Comparison of ENCODE assay signal across 16 mouse cellular contexts in genomic region chr6:72488850-72489249, GRCm38 (mm10). TPM values are rescaled to one million over a fixed set of nuclear protein-coding genes. Genes with fewer than 3 reads are reported as not detected.
DNase-seq lines count a peak whose midpoint lies in the region; ATAC-seq and TF ChIP-seq lines count a peak whose summit lies in the region.
"Had no signal": no experiment of that assay in that cellular context is flagged by ENCODE, and none has a peak within 500 bp of the region (broad histone marks: within the 10 kb centered on the region; RNA-seq: fewer than 3 reads in every experiment).

No protein-coding gene starts in this region.

- WGBS in heart, postnatal 0 days, result 27% methylated on average over 3 of the region's 3 CpGs

- no peak overlapping the region for H3ac ChIP-seq in myocyte (ENCODE audit: control insufficient read depth, insufficient read length)

- H3K79me2 ChIP-seq in myocyte (ENCODE audit: control insufficient read depth, insufficient read depth), result no peaks in the 10 kb centered on the region

- H3K4me2 ChIP-seq in heart, postnatal 0 days (ENCODE audit: low read depth, low read length), result no peak overlapping the region
- peak overlapping the region; percentile 35 for H3K4me2 ChIP-seq in myocyte (ENCODE audit: low read depth)
- H3K4me2 ChIP-seq: limb, embryonic 13.5 days had no signal

- TF ChIP-seq EP300 in heart, postnatal 0 days (IDR thresholded peaks at IDR 0.05; ENCODE audit: low read depth), result no peak

- TF ChIP-seq CTCF in gastrocnemius, adult 2 months (IDR thresholded peaks at IDR 0.05), result no peak
- no peak for TF ChIP-seq CTCF in heart, postnatal 0 days (IDR thresholded peaks at IDR 0.05; ENCODE audit: low read depth)

- H3K9me3 ChIP-seq in heart, postnatal 0 days (replicated peaks; ENCODE audit: control insufficient read depth, low read length), result no peaks in the 10 kb centered on the region
- H3K9me3 ChIP-seq: limb, embryonic 13.5 days had no signal

- DNase-seq in gastrocnemius, adult 2 months, result no peak
- no peak for DNase-seq in gastrocnemius, postnatal 4 days (ENCODE audit: low spot score in 2 of 2)
- peak; percentile 70 for DNase-seq in lung, postnatal 36 days
- DNase-seq in lung, postnatal 4 days, result no peak
- DNase-seq in heart, postnatal 0 days (ENCODE audit: low spot score), result peak; percentile 48
- DNase-seq in spleen, postnatal 10 days (ENCODE audit: low spot score in 2 of 2), result no peak
- no peak for DNase-seq in urinary bladder, postnatal 4 days (ENCODE audit: low spot score in 2 of 2)
- DNase-seq: cerebellum, adult 2 months; embryo, embryonic 11 days; thymus, adult 2 months had no signal

- no peak overlapping the region for H3K9ac ChIP-seq in heart, postnatal 0 days (replicated peaks; ENCODE audit: low read depth, low read length)
- H3K9ac ChIP-seq: limb, embryonic 13.5 days had no signal

- no peaks in the 10 kb centered on the region for H3K36me3 ChIP-seq in heart, postnatal 0 days (replicated peaks; ENCODE audit: control insufficient read depth, insufficient read depth, low read length)
- H3K36me3 ChIP-seq in myocyte (ENCODE audit: control insufficient read depth, insufficient read depth), result no peaks in the 10 kb centered on the region
- H3K36me3 ChIP-seq: limb, embryonic 13.5 days had no signal

- intact Hi-C loops in gastrocnemius, adult 2 months (cut with DNase I), result no loop called here

- no peak for TF ChIP-seq POLR2A in myocyte (IDR thresholded peaks at IDR 0.05; ENCODE audit: insufficient read length, low read depth)

- peak; percentile 61; the same call in 1 of the 2 replicates for ATAC-seq in heart, postnatal 0 days (ENCODE audit: insufficient read depth, low read depth)

- peaks cover 24% of the 10 kb centered on the region for H3K4me1 ChIP-seq in heart, postnatal 0 days (ENCODE audit: control insufficient read depth, insufficient read depth)

- no peaks in the 10 kb centered on the region for H3K27me3 ChIP-seq in heart, postnatal 0 days (ENCODE audit: control insufficient read depth, insufficient read depth, low read length)
- no peaks in the 10 kb centered on the region for H3K27me3 ChIP-seq in myocyte (ENCODE audit: control insufficient read depth, insufficient read depth, insufficient read length)
- H3K27me3 ChIP-seq: limb, embryonic 13.5 days had no signal

- no peak overlapping the region for H3K4me3 ChIP-seq in gastrocnemius, adult 2 months
- H3K4me3 ChIP-seq in heart, postnatal 0 days (ENCODE audit: low read depth, low read length), result no peak overlapping the region
- no peak overlapping the region for H3K4me3 ChIP-seq in myocyte
- H3K4me3 ChIP-seq: limb, embryonic 13.5 days had no signal

- H3K27ac ChIP-seq in gastrocnemius, adult 2 months, result 0 out of 2 replicates have a peak overlapping the region, but pooled peaks have one; percentile 46
- H3K27ac ChIP-seq in heart, postnatal 0 days (ENCODE audit: low read depth), result no peak overlapping the region
- H3K27ac ChIP-seq: limb, embryonic 13.5 days; macrophage had no signal

TF ChIP-seq in myocyte, 11 proteins besides CTCF, POLR2A, EP300 and RAD21:
- TF ChIP-seq E2F4 (IDR thresholded peaks at IDR 0.05; ENCODE audit: insufficient read depth) (no peak), TCF12 (IDR thresholded peaks at IDR 0.05; ENCODE audit: insufficient read depth, poor library complexity, severe bottlenecking) (no peak), USF1 (IDR thresholded peaks at IDR 0.05; ENCODE audit: low read depth) (no peak), TCF3 (IDR thresholded peaks at IDR 0.05; ENCODE audit: insufficient read length, low read depth) (no peak), POLR2AphosphoS2 (IDR thresholded peaks at IDR 0.05; ENCODE audit: insufficient read length, low read depth) (no peak), MYOG (IDR thresholded peaks at IDR 0.05; ENCODE audit: control insufficient read depth in 1 of 3, insufficient read depth in 1 of 3, insufficient read length in 2 of 3, low read depth in 2 of 3) (peak in 1 of 3 experiments; percentile 71), MYOD1 (IDR thresholded peaks at IDR 0.05; ENCODE audit: control insufficient read depth in 1 of 3, insufficient read length in 2 of 3, low read depth in 2 of 3) (peak; percentile 45 to 82 (median 75)), CEBPB (IDR thresholded peaks at IDR 0.05; ENCODE audit: insufficient read depth, poor library complexity, severe bottlenecking) (no peak), REST (IDR thresholded peaks at IDR 0.05; ENCODE audit: insufficient read depth, insufficient read length) (no peak), MAX (IDR thresholded peaks at IDR 0.05; ENCODE audit: low read depth) (no peak), SRF (IDR thresholded peaks at IDR 0.05; ENCODE audit: control insufficient read depth, insufficient read length, low read depth) (no peak)

RNA-seq across cellular contexts. Expression of gene Sh2d6, which starts 32.7 kb away (rescaled TPM):
- under 1 TPM; 0.59 to 0.99 TPM for total RNA-seq in gastrocnemius, adult 2 months (2021)
- total RNA-seq in gastrocnemius, postnatal 4 days (2021), result under 1 TPM; 0.20 to 0.26 TPM
- not detected in 2 replicates for total RNA-seq in heart, postnatal 0 days (2014; rRNA removed; ENCODE audit: low replicate concordance)
- not detected in 2 replicates for polyA plus RNA-seq in heart, postnatal 0 days (2015; fragmentation: Nextera tagmentation; extraction: Ambion mirVana)
- 1.1 TPM for polyA plus RNA-seq in myocyte (2012; fragmentation: generic; extraction: Trizol)
- total RNA-seq: ES-E14; midbrain, postnatal 0 days had no signal
- polyA plus RNA-seq: heart, embryonic 16.5 days had no signal

RNA-seq across cellular contexts. Expression of gene Mat2a, which starts 49.5 kb away (rescaled TPM):
- 100 to 1,000 TPM; 130 to 164 TPM for total RNA-seq in gastrocnemius, adult 2 months (2021)
- 100 to 1,000 TPM; 220 to 262 TPM for total RNA-seq in gastrocnemius, postnatal 4 days (2021)
- 111 and 123 TPM in 2 replicates for total RNA-seq in heart, postnatal 0 days (2014; rRNA removed; ENCODE audit: low replicate concordance)
- polyA plus RNA-seq in heart, postnatal 0 days (2015; fragmentation: Nextera tagmentation; extraction: Ambion mirVana), result 200 and 229 TPM in 2 replicates
- 142 TPM for polyA plus RNA-seq in myocyte (2012; fragmentation: generic; extraction: Trizol)

RNA-seq across cellular contexts. Expression of gene Capg, which starts 55.3 kb away (rescaled TPM):
- 1 to 10 TPM; 6.8 to 9.7 TPM for total RNA-seq in gastrocnemius, adult 2 months (2021)
- 10 to 100 TPM; 15.8 to 16.6 TPM for total RNA-seq in gastrocnemius, postnatal 4 days (2021)
- total RNA-seq in heart, postnatal 0 days (2014; rRNA removed; ENCODE audit: low replicate concordance), result 25.1 and 53.6 TPM in 2 replicates
- 24.9 and 25.9 TPM in 2 replicates for polyA plus RNA-seq in heart, postnatal 0 days (2015; fragmentation: Nextera tagmentation; extraction: Ambion mirVana)
- polyA plus RNA-seq in myocyte (2012; fragmentation: generic; extraction: Trizol), result 394 TPM

Comparison
In these comparisons a context has a peak if more than half of its experiments do, and no peak if none do; other contexts are left out.
1. DNase-seq: peak in lung, postnatal 36 days (single experiment) and heart, postnatal 0 days (single experiment); none in gastrocnemius, adult 2 months (single experiment), gastrocnemius, postnatal 4 days (0 of 2), lung, postnatal 4 days (0 of 2), spleen, postnatal 10 days (0 of 2) and urinary bladder, postnatal 4 days (0 of 2).